Comparison of ENCODE assay signal across 8 mouse cellular contexts in the genomic region with DNA sequence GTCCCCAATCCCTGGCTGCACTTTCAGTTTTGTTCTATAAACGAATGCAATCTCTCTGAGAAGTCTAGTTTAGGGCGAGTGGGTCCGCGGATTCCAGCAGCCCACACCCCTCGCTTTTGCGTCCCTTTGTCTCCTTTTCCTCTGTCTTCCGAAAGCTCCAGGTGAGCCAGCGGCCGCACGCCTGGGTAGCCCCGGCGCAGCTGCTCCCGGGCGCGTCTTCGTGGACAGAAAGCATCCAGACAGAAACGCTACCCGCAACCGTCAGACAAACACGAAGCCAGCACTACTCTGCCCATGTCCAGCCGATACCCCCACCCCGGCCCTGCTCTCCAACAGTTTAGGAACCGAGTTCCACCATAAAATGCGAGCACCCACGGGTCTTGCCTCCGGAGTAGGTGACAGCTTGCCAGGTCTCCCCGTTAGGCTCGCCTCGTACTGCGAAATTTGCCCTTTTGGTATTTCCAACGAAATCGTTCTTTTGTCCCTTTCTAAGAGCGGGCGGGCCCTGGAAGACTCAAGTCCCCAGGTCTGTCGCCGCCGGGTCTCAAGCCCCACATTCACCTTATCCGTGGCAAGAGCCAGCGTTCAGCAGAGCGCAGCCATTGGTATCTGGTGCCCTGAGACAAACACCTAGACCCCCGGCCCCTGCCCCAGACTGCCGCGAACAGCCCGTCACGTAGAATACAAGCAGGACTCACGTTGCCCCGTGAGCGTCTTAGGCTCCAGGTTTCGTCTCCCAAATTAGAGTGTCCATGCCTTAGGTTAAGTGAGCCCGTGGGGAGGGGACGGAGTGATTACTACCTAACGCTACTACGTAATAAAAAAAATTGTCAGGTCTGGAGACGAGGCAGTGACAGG. TPM values are rescaled to one million over a fixed set of nuclear protein-coding genes. Genes with fewer than 3 reads are reported as not detected.
DNase-seq lines count a peak whose midpoint lies in the region; ATAC-seq and TF ChIP-seq lines count a peak whose summit lies in the region.

No protein-coding gene starts in this region.

- H3K27me3 ChIP-seq in liver, adult 2 months (ENCODE audit: control insufficient read depth, insufficient read depth, low read length), result peaks cover 40% of the 10 kb centered on the region
- H3K27me3 ChIP-seq in limb, embryonic 11.5 days (ENCODE audit: control insufficient read depth, insufficient read depth, low read length), result peaks cover 73% of the 10 kb centered on the region
- H3K27me3 ChIP-seq in neural tube, embryonic 13.5 days, result peaks cover 98% of the 10 kb centered on the region

- no peak overlapping the region for H3K9ac ChIP-seq in liver, adult 2 months (ENCODE audit: low read depth, low read length)
- no peak overlapping the region for H3K9ac ChIP-seq in limb, embryonic 11.5 days (ENCODE audit: low read length)
- H3K9ac ChIP-seq in neural tube, embryonic 13.5 days, result no peak overlapping the region

- H3K4me1 ChIP-seq in liver, adult 2 months (ENCODE audit: control insufficient read depth, insufficient read depth, low read length), result peaks cover 2% of the 10 kb centered on the region; the same call in 1 of the 2 replicates
- H3K4me1 ChIP-seq in limb, embryonic 11.5 days (ENCODE audit: control insufficient read depth, insufficient read depth, low read length), result peaks cover 8% of the 10 kb centered on the region; the same call in 1 of the 2 replicates
- H3K4me1 ChIP-seq in neural tube, embryonic 13.5 days (replicated peaks), result peaks cover 33% of the 10 kb centered on the region

- DNase-seq in liver, adult 2 months (ENCODE audit: extremely low read depth, low read depth, low spot score), result no peak
- no peak for DNase-seq in liver
- DNase-seq in embryo, embryonic 11 days, result peak; percentile 62
- peak; percentile 53 to 59 for DNase-seq in heart, postnatal 10 days
- DNase-seq in limb, embryonic 11.5 days (ENCODE audit: low spot score), result peak; percentile 76
- DNase-seq in T-cell, adult 2 months (ENCODE audit: low spot score), result no peak

- no peaks in the 10 kb centered on the region for H3K79me2 ChIP-seq in liver, adult 2 months (ENCODE audit: control insufficient read depth, insufficient read depth, low read length)

- WGBS in liver, adult 2 months, result 2% methylated on average over 54 of the region's 54 CpGs
- WGBS in limb, embryonic 11.5 days, result under 1% methylated on average over 54 of the region's 54 CpGs
- under 1% methylated on average over 54 of the region's 54 CpGs for WGBS in neural tube, embryonic 13.5 days

- no peak for TF ChIP-seq CTCF in liver, adult 2 months (IDR thresholded peaks at IDR 0.05; ENCODE audit: low read depth, low read length)

- TF ChIP-seq POLR2A in liver, adult 2 months (IDR thresholded peaks at IDR 0.05; ENCODE audit: extremely low read depth, insufficient read depth, low read length), result no peak

- intact Hi-C loops in heart, postnatal 10 days (cut with DNase I), result loop anchor here (5.0 kb wide), 2 partner anchors 243 to 382 kb away; no protein-coding TSS in a partner anchor

- H3K4me3 ChIP-seq in liver, adult 2 months (ENCODE audit: insufficient read depth, low read depth, low read length), result peak overlapping the region; percentile 26; the same call in 1 of the 2 replicates
- H3K4me3 ChIP-seq in limb, embryonic 11.5 days (ENCODE audit: low read depth, low read length), result no peak overlapping the region
- H3K4me3 ChIP-seq in neural tube, embryonic 13.5 days, result 0 out of 2 replicates have a peak overlapping the region, but pooled peaks have one; percentile 39

- H3K4me2 ChIP-seq in limb, embryonic 11.5 days (ENCODE audit: low read depth, severe bottlenecking), result peak overlapping the region; percentile 22; the same call in 1 of the 2 replicates
- peak overlapping the region; percentile 25; the same call in 1 of the 2 replicates for H3K4me2 ChIP-seq in neural tube, embryonic 13.5 days

- ATAC-seq in limb, embryonic 11.5 days (ENCODE audit: insufficient number of reproducible peaks, low FRiP score, low TSS enrichment, low read depth), result peak; percentile 14
- no peak for ATAC-seq in neural tube, embryonic 13.5 days (ENCODE audit: low read depth)
- ATAC-seq in granulocyte monocyte progenitor cell, adult 5-6 weeks (replicated peaks; ENCODE audit: poor library complexity, severe bottlenecking), result no peak

- no peak overlapping the region for H3K27ac ChIP-seq in liver, adult 2 months (replicated peaks; ENCODE audit: insufficient read depth, low read depth, low read length)
- H3K27ac ChIP-seq in limb, embryonic 11.5 days (replicated peaks; ENCODE audit: low read depth, low read length), result no peak overlapping the region
- no peak overlapping the region for H3K27ac ChIP-seq in neural tube, embryonic 13.5 days (replicated peaks)

- H3K36me3 ChIP-seq in liver, adult 2 months (ENCODE audit: control insufficient read depth, insufficient read depth, low read length), result no peaks in the 10 kb centered on the region
- no peaks in the 10 kb centered on the region for H3K36me3 ChIP-seq in limb, embryonic 11.5 days (ENCODE audit: control insufficient read depth, insufficient read depth, low read length)
- H3K36me3 ChIP-seq in neural tube, embryonic 13.5 days, result no peaks in the 10 kb centered on the region

- H3K9me3 ChIP-seq in limb, embryonic 11.5 days (ENCODE audit: control insufficient read depth, low read length), result no peaks in the 10 kb centered on the region
- H3K9me3 ChIP-seq in neural tube, embryonic 13.5 days, result no peaks in the 10 kb centered on the region

RNA-seq across cellular contexts. Expression of a gene that starts 0.9 kb away (rescaled TPM):
- total RNA-seq in liver, adult 2 months (2014; rRNA removed), result not detected in 2 replicates
- polyA plus RNA-seq in liver, adult 2 months (2012; rRNA removed), result not detected in 2 replicates
- total RNA-seq in heart, postnatal 10 days (2021), result under 1 TPM in 1 of 2 experiments, not detected in 1; 0.48 TPM
- polyA plus RNA-seq in limb, embryonic 11.5 days (2014; fragmentation: Nextera tagmentation; extraction: Ambion mirVana), result 0.21 and 0.28 TPM in 2 replicates
- 0.68 TPM in 1 of 2 replicates, not detected in the other for polyA plus RNA-seq in neural tube, embryonic 13.5 days (2015; fragmentation: Nextera tagmentation; extraction: Ambion mirVana)
- not detected in 2 replicates for total RNA-seq in granulocyte monocyte progenitor cell, adult 5-6 weeks (2014; fragmentation: Nextera tagmentation)
- total RNA-seq in granulocyte monocyte progenitor cell, adult 5-6 weeks (2017), result not detected in 2 replicates

Comparison
In these comparisons a context has a peak if more than half of its experiments do, and no peak if none do; other contexts are left out.
1. DNase-seq: peak in embryo, embryonic 11 days (single experiment), heart, postnatal 10 days (2 of 2) and limb, embryonic 11.5 days (single experiment); none in liver, adult 2 months (single experiment), liver (single experiment) and T-cell, adult 2 months (single experiment).